In genomic region chr2:93046509-93046835, GRCm38 (mm10) we compare ENCODE assay signal across 7 mouse cellular contexts. TPM values are rescaled to one million over a fixed set of nuclear protein-coding genes. Genes with fewer than 3 reads are reported as not detected.
DNase-seq lines count a peak whose midpoint lies in the region; ATAC-seq and TF ChIP-seq lines count a peak whose summit lies in the region.

No protein-coding gene starts in this region.

- H3K9ac ChIP-seq in lung, embryonic 16.5 days (ENCODE audit: low read length) = peak overlapping the region; percentile 99

- ATAC-seq in lung, embryonic 16.5 days (ENCODE audit: low read depth) = 0 out of 2 replicates have a peak, but pooled peaks have one; percentile 0

- TF ChIP-seq CTCF in embryonic fibroblast, embryonic 13.5 days (IDR thresholded peaks at IDR 0.05; ENCODE audit: borderline replicate concordance, insufficient read depth, low read length) = no peak
- no peak for TF ChIP-seq CTCF in olfactory bulb, adult 2 months (IDR thresholded peaks at IDR 0.05; ENCODE audit: insufficient read depth, low read depth, low read length)

- no peaks in the 10 kb centered on the region for H3K9me3 ChIP-seq in lung, embryonic 16.5 days (ENCODE audit: control insufficient read depth, low read length)
- no peaks in the 10 kb centered on the region for H3K9me3 ChIP-seq in limb, embryonic 10.5 days (replicated peaks)

- TF ChIP-seq POLR2A in embryonic fibroblast, embryonic 13.5 days (IDR thresholded peaks at IDR 0.05; ENCODE audit: low read depth, low read length) = no peak
- TF ChIP-seq POLR2A in olfactory bulb, adult 2 months (IDR thresholded peaks at IDR 0.05; ENCODE audit: insufficient read depth, low read depth, low read length) = no peak

- 11% methylated on average over 5 of the region's 5 CpGs for WGBS in lung, embryonic 16.5 days
- WGBS in limb, embryonic 10.5 days = 26% methylated on average over 5 of the region's 5 CpGs
- 19% methylated on average over 5 of the region's 5 CpGs for WGBS in olfactory bulb, adult 2 months

- no peaks in the 10 kb centered on the region for H3K36me3 ChIP-seq in lung, embryonic 16.5 days (ENCODE audit: control insufficient read depth, insufficient read depth, low read length)
- 0 out of 2 replicates have a peak, but pooled peaks cover 5% of the 10 kb centered on the region for H3K36me3 ChIP-seq in limb, embryonic 10.5 days

- peaks cover 45% of the 10 kb centered on the region for H3K4me1 ChIP-seq in lung, embryonic 16.5 days (replicated peaks; ENCODE audit: control insufficient read depth, insufficient read depth, low read length)
- no peaks in the 10 kb centered on the region for H3K4me1 ChIP-seq in embryonic fibroblast, embryonic 13.5 days (ENCODE audit: control insufficient read depth, insufficient read depth, low read length)
- peaks cover 50% of the 10 kb centered on the region for H3K4me1 ChIP-seq in limb, embryonic 10.5 days
- peaks cover 18% of the 10 kb centered on the region for H3K4me1 ChIP-seq in olfactory bulb, adult 2 months (ENCODE audit: control insufficient read depth, insufficient read depth, low read length)

- H3K27me3 ChIP-seq in lung, embryonic 16.5 days (ENCODE audit: control insufficient read depth, insufficient read depth, low read depth, low read length) = no peaks in the 10 kb centered on the region
- H3K27me3 ChIP-seq in limb, embryonic 10.5 days (ENCODE audit: low read depth, poor library complexity, severe bottlenecking) = peaks cover 6% of the 10 kb centered on the region

- peak overlapping the region; percentile 84 for H3K4me3 ChIP-seq in lung, embryonic 16.5 days (ENCODE audit: low read length)
- peak overlapping the region; percentile 50 for H3K4me3 ChIP-seq in embryonic fibroblast, embryonic 13.5 days (ENCODE audit: insufficient read depth, low read length)
- H3K4me3 ChIP-seq in limb, embryonic 10.5 days = peak overlapping the region; percentile 85
- H3K4me3 ChIP-seq in olfactory bulb, adult 2 months (ENCODE audit: insufficient read depth, low read depth, low read length) = peak overlapping the region; percentile 92

- peak overlapping the region; percentile 98 for H3K27ac ChIP-seq in lung, embryonic 16.5 days (ENCODE audit: low read length)
- H3K27ac ChIP-seq in embryonic fibroblast, embryonic 13.5 days (ENCODE audit: insufficient read depth, low read length) = no peak overlapping the region
- peak overlapping the region; percentile 99 for H3K27ac ChIP-seq in limb, embryonic 10.5 days
- no peak overlapping the region for H3K27ac ChIP-seq in olfactory bulb, adult 2 months (ENCODE audit: insufficient read depth, low read depth, low read length)

- peak overlapping the region; percentile 72 for H3K4me2 ChIP-seq in lung, embryonic 16.5 days (ENCODE audit: low read depth, low read length)

- no peak for DNase-seq in lung, postnatal 10 days
- DNase-seq in limb, embryonic 10.5 days (ENCODE audit: low spot score) = no peak
- no peak for DNase-seq in adrenal gland, postnatal 14 days
- no peak for DNase-seq in frontal cortex, postnatal 10 days (ENCODE audit: low spot score in 2 of 2)

RNA-seq across cellular contexts. Expression of gene Prdm11, which starts 0.5 kb away (rescaled TPM):
- 5.5 and 6.3 TPM in 2 replicates for polyA plus RNA-seq in lung, embryonic 16.5 days (2015; fragmentation: Nextera tagmentation; extraction: Ambion mirVana)
- polyA plus RNA-seq in embryonic fibroblast, embryonic 13.5 days (2011; ENCODE audit: insufficient read length, low read depth, missing spikeins) = 2.7 and 6.3 TPM in 2 replicates
- 2.8 and 3.4 TPM in 2 replicates for polyA plus RNA-seq in limb, embryonic 10.5 days (2016; fragmentation: Nextera tagmentation; extraction: Ambion mirVana)
- not detected in 2 replicates for polyA plus RNA-seq in olfactory bulb, adult 2 months (2012; ENCODE audit: insufficient read depth, insufficient read length, low replicate concordance, missing spikeins)
- total RNA-seq in adrenal gland, postnatal 14 days (2021) = 40.8 and 45.4 TPM in 2 replicates

Comparison
In these comparisons a context has a peak if more than half of its experiments do, and no peak if none do; other contexts are left out.
1. H3K27ac ChIP-seq: peak in lung, embryonic 16.5 days (single experiment) and limb, embryonic 10.5 days (single experiment); none in embryonic fibroblast, embryonic 13.5 days (single experiment) and olfactory bulb, adult 2 months (single experiment).
2. Peak in every context shown above with its lines, with median percentiles within 50 percentile points of each other: H3K4me3 ChIP-seq.